Mouse (Mus musculus) liver, adult 10 weeks (tissue): Measurements from ENCODE around the gene Gm12185. TPM values are rescaled to one million over a fixed set of nuclear protein-coding genes. Genes with fewer than 3 reads are reported as not detected.

Experiments
- polyA plus RNA-seq: library from polyadenylated mRNA; stranded (reverse); fragments of 350-450 nt; fragmentation: Illumina TruSeq; extraction: RNeasy Lipid Tissue Mini Kit (QIAGEN cat#74804); gene quantifications from one replicate; pipeline ENCODE4 v1.2.3, GENCODE M21; 2014; ENCODE audit warnings: low read depth, low replicate concordance

The Gm12185 gene
- 0.13 TPM for polyA plus RNA-seq

GRCm38 (mm10) chr11:48991740-48992520 lies at the start of gene Gm12185:
TSS of gene Gm12185 (minus strand) at chr11:48992226.

DNA sequence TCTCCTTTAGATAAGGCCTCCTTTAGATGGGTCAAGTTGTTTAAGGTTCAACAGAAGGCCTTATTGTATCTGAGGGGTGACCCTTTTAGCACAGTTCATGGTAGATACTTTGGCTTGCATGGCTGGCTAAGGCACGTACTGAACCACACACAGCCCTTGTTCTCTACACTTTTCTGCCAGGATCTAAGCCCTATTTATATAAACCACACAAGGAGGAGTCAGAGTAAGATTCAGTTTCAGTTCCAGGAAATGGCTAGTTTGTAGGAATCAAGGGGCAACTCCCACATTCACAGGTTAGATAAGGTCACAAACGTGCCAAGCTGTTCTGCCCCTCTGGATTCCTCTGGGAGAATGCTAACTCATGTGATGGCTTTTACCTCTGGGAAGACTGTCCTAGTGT lies 2.0 kb upstream of the Gm12185 start, which contains the start of gene Tgtp1:
TSS of gene Tgtp1 (minus strand) at position 155 of the 400 bp plus-strand sequence.

DNA sequence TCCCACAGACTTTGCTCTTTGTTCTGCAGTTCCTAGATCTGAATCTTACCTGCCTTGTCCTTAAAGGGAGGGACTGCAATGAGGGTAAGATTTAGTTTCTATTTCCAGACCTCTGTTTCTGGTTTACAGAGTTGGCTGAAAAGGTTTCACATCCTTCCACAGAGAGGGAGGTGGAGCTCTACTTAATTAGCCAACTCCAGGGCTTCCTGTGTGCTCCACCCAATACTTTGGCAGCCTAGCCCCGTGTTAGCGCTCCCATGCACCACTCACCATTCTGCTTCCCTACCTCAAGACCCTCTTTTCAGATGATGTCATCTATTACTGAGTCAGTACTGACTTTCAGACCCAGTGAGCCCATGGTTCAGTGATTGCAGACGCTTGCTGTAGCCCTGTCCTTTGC lies 12.8 kb downstream of the Gm12185 start, which contains the start of gene 9930111J21Rik1:
TSS of gene 9930111J21Rik1 (minus strand) at position 148 of the 400 bp plus-strand sequence.

GRCm38 (mm10) chr11:48978240-48978939 lies 13.6 kb downstream of the Gm12185 start, which contains the start of gene Olfr56:
TSS of gene Olfr56 (plus strand) at chr11:48978889.

GRCm38 (mm10) chr11:48946090-48946489 lies 45.9 kb downstream of the Gm12185 start, which contains the start of gene Psme2b:
TSS of gene Psme2b (minus strand) at chr11:48946190.

DNA sequence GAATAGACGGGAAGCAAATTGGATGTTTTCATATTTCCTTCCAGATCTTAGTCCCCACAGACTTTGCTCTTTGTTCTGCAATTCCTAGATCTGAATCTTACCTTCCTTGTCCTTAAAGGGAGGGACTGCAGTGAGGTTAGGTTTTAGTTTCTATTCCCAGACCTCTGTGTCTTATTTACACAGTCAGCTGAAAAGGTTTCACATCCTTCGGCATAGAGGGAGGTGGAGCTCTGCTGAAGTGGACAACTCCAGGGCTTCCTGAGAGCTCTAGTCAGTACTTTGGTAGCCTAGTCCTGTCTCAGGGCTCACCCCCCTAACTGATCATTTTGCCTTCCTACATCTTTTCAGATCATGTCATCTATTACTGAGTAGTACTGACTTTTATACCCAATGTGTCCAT lies 90.0 kb downstream of the Gm12185 start, which contains the start of gene Gm5431:
TSS of gene Gm5431 (minus strand) at position 194 of the 400 bp plus-strand sequence.

DNA sequence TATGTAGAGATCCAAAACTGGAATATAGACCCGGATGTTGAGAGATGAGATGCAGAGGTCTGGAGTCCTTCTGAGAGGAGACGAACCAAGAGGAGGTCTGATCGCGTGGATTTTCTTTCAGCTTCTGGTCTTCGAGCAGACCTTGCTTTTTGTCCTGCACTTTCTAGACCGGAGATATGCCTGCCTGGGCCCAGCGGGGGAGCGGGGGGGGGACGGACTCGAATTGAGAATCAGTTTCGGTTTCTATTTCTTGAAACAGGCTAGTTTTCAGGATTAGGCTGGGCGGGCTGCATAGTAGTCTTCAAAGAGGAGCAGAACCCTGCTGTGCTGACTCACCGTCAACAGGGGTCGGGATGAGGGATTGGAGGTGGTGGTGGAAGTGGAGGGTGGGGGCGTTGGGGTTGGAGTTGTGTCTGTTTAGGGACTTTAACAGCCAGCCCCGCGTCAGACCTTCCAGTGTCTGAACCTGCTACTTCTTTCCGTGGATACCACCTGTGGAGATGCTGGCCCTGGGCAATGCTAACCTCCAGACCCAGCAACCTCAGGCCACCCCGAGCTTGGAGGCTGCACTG lies 120.7 kb downstream of the Gm12185 start, which contains the start of gene Irgm1:
TSS of gene Irgm1 (minus strand) at position 483 of the 572 bp plus-strand sequence.

Other genes with a start within 250 kb of the Gm12185 start
- 73.3 TPM for gene Rack1, start 191.9 kb downstream of the Gm12185 start, polyA plus RNA-seq
- 7.4 TPM for gene Trim41, start 174.9 kb downstream of the Gm12185 start, polyA plus RNA-seq
- gene Trim7, start 166.1 kb downstream of the Gm12185 start, polyA plus RNA-seq, result 6.3 TPM
- gene Gm12184, start 165.6 kb downstream of the Gm12185 start, polyA plus RNA-seq, result 2.9 TPM
- 112 TPM for gene Irgm1, start 120.5 kb downstream of the Gm12185 start, polyA plus RNA-seq
- 1.3 TPM for gene Gm5431, start 90.0 kb downstream of the Gm12185 start, polyA plus RNA-seq
- 1.6 TPM for gene Psme2b, start 46.0 kb downstream of the Gm12185 start, polyA plus RNA-seq
- gene Olfr56, start 13.3 kb downstream of the Gm12185 start, polyA plus RNA-seq, result 0.79 TPM
- gene 9930111J21Rik1, start 12.8 kb downstream of the Gm12185 start, polyA plus RNA-seq, result 0.29 TPM
- gene Tgtp1, start 1.9 kb upstream of the Gm12185 start, polyA plus RNA-seq, result 18.7 TPM
- 3.9 TPM for gene 9930111J21Rik2, start 59.0 kb upstream of the Gm12185 start, polyA plus RNA-seq
- gene Tgtp2, start 72.0 kb upstream of the Gm12185 start, polyA plus RNA-seq, result 11.2 TPM
- 51.2 TPM for gene Ifi47, start 84.4 kb upstream of the Gm12185 start, polyA plus RNA-seq
- 0.19 TPM for gene Olfr1396, start 122.6 kb upstream of the Gm12185 start, polyA plus RNA-seq
- gene Olfr1395, start 150.0 kb upstream of the Gm12185 start, polyA plus RNA-seq, result not detected
- not detected for gene Olfr1394, start 162.2 kb upstream of the Gm12185 start, polyA plus RNA-seq
- 5.2 TPM for gene Btnl9, start 194.9 kb upstream of the Gm12185 start, polyA plus RNA-seq
- gene Zfp62, start 211.1 kb upstream of the Gm12185 start, polyA plus RNA-seq, result 38.5 TPM